ENCODE assay signal across 11 mouse cellular contexts in the genomic region with DNA sequence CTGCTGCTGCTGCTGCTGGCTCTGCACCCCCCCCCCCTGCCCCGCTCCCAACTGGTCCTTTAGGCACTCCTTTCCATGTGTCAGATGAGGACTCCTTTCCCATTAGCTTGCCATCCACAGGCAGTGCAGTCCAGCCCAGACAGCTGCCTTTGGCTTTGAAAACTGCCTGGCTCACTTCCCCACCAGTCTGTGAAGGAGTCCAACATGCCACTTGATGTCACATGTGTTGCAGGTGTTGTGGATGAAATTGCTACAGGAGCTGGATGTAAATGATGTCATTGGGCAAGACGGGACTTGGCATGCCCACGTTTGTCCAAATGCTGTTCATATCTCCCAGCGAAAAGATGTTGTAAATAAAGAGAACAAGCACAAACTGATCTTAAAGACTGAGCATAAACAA. TPM values are rescaled to one million over a fixed set of nuclear protein-coding genes. Genes with fewer than 3 reads are reported as not detected.
DNase-seq lines count a peak whose midpoint lies in the region; ATAC-seq lines count a peak whose summit lies in the region.
"Had no signal": no experiment of that assay in that cellular context is flagged by ENCODE, and none has a peak within 500 bp of the region (broad histone marks: within the 10 kb centered on the region; RNA-seq: fewer than 3 reads in every experiment).

No protein-coding gene starts in this region.

- 0 out of 2 replicates have a peak, but pooled peaks cover 9% of the 10 kb centered on the region for H3K4me1 ChIP-seq in limb, embryonic 15.5 days
- peaks cover 9% of the 10 kb centered on the region; the same call in 1 of the 2 replicates for H3K4me1 ChIP-seq in stomach, embryonic 15.5 days
- H3K4me1 ChIP-seq in hindbrain, embryonic 14.5 days (replicated peaks; ENCODE audit: control insufficient read depth, insufficient read depth, low read length), result no peaks in the 10 kb centered on the region
- H3K4me1 ChIP-seq: embryonic facial prominence, embryonic 12.5 days had no signal

- no peak overlapping the region for H3K4me2 ChIP-seq in limb, embryonic 15.5 days
- H3K4me2 ChIP-seq in stomach, embryonic 15.5 days, result no peak overlapping the region
- H3K4me2 ChIP-seq in hindbrain, embryonic 14.5 days (replicated peaks), result no peak overlapping the region
- H3K4me2 ChIP-seq: embryonic facial prominence, embryonic 12.5 days had no signal

- WGBS in limb, embryonic 15.5 days, result 67% methylated on average over 4 of the region's 4 CpGs
- 63% methylated on average over 4 of the region's 4 CpGs for WGBS in stomach, embryonic 15.5 days
- WGBS in hindbrain, embryonic 14.5 days, result 88% methylated on average over 4 of the region's 4 CpGs

- H3K27me3 ChIP-seq in limb, embryonic 15.5 days, result no peaks in the 10 kb centered on the region
- no peaks in the 10 kb centered on the region for H3K27me3 ChIP-seq in stomach, embryonic 15.5 days (replicated peaks)
- H3K27me3 ChIP-seq in hindbrain, embryonic 14.5 days (ENCODE audit: control insufficient read depth, insufficient read depth, low read length), result no peaks in the 10 kb centered on the region
- H3K27me3 ChIP-seq: embryonic facial prominence, embryonic 12.5 days had no signal

- H3K9me3 ChIP-seq in limb, embryonic 15.5 days, result no peaks in the 10 kb centered on the region
- no peaks in the 10 kb centered on the region for H3K9me3 ChIP-seq in stomach, embryonic 15.5 days
- no peaks in the 10 kb centered on the region for H3K9me3 ChIP-seq in hindbrain, embryonic 14.5 days (ENCODE audit: control insufficient read depth, low read length)
- H3K9me3 ChIP-seq: embryonic facial prominence, embryonic 12.5 days had no signal

- peak; percentile 8 for DNase-seq in urinary bladder, postnatal 14 days (ENCODE audit: low spot score)
- DNase-seq in urinary bladder, adult 18-20 months (ENCODE audit: low spot score in 2 of 2), result no peak
- peak; percentile 74 for DNase-seq in gastrocnemius, postnatal 14 days
- no peak for DNase-seq in frontal cortex, adult 2 months (ENCODE audit: extremely low spot score in 1 of 2, low spot score in 1 of 2)
- no peak for DNase-seq in cerebellum, adult 9-11 months
- DNase-seq in hindbrain, embryonic 14.5 days (ENCODE audit: low spot score), result no peak
- DNase-seq: kidney, adult 18-20 months; layer of hippocampus, postnatal 36 days had no signal

- H3K36me3 ChIP-seq in limb, embryonic 15.5 days, result no peaks in the 10 kb centered on the region
- H3K36me3 ChIP-seq in stomach, embryonic 15.5 days, result no peaks in the 10 kb centered on the region
- no peaks in the 10 kb centered on the region for H3K36me3 ChIP-seq in hindbrain, embryonic 14.5 days (replicated peaks; ENCODE audit: control insufficient read depth, insufficient read depth)
- H3K36me3 ChIP-seq: embryonic facial prominence, embryonic 12.5 days had no signal

- intact Hi-C loops in gastrocnemius, postnatal 14 days (cut with DNase I; ENCODE audit: low total_unique reads), result no loop called here

- H3K9ac ChIP-seq in limb, embryonic 15.5 days, result no peak overlapping the region
- no peak overlapping the region for H3K9ac ChIP-seq in stomach, embryonic 15.5 days
- no peak overlapping the region for H3K9ac ChIP-seq in hindbrain, embryonic 14.5 days
- H3K9ac ChIP-seq: embryonic facial prominence, embryonic 12.5 days had no signal

- ATAC-seq in limb, embryonic 15.5 days (ENCODE audit: insufficient number of reproducible peaks, low FRiP score, low TSS enrichment, low read depth), result peak; percentile 61
- no peak for ATAC-seq in stomach, embryonic 15.5 days (ENCODE audit: insufficient read depth, low FRiP score, low read depth)
- no peak for ATAC-seq in hindbrain, embryonic 14.5 days (ENCODE audit: low FRiP score)

- no peak overlapping the region for H3K27ac ChIP-seq in limb, embryonic 15.5 days
- peak overlapping the region; percentile 16; the same call in 1 of the 2 replicates for H3K27ac ChIP-seq in stomach, embryonic 15.5 days
- no peak overlapping the region for H3K27ac ChIP-seq in hindbrain, embryonic 14.5 days
- H3K27ac ChIP-seq: embryonic facial prominence, embryonic 12.5 days had no signal

- no peak overlapping the region for H3K4me3 ChIP-seq in limb, embryonic 15.5 days
- H3K4me3 ChIP-seq in stomach, embryonic 15.5 days (replicated peaks), result no peak overlapping the region
- H3K4me3 ChIP-seq in hindbrain, embryonic 14.5 days (replicated peaks; ENCODE audit: low read length), result no peak overlapping the region
- H3K4me3 ChIP-seq: embryonic facial prominence, embryonic 12.5 days had no signal

RNA-seq across cellular contexts. Expression of a gene that starts 56.0 kb away (rescaled TPM):
- 10 to 100 TPM; 35.2 to 62.4 TPM for total RNA-seq in gastrocnemius, postnatal 14 days (2021)
- 51.1 and 52.7 TPM in 2 replicates for polyA plus RNA-seq in limb, embryonic 15.5 days (2015; fragmentation: Nextera tagmentation; extraction: Ambion mirVana)
- 45.7 and 56.6 TPM in 2 replicates for polyA plus RNA-seq in stomach, embryonic 15.5 days (2015; fragmentation: Nextera tagmentation; extraction: Ambion mirVana)
- polyA plus RNA-seq in frontal cortex, adult 2 months (2012; rRNA removed), result 29.4 and 31.8 TPM in 2 replicates
- polyA plus RNA-seq in hindbrain, embryonic 14.5 days (2014; fragmentation: Nextera tagmentation; extraction: Ambion mirVana), result 41.1 and 58.7 TPM in 2 replicates

Comparison
In these comparisons a context has a peak if more than half of its experiments do, and no peak if none do; other contexts are left out.
1. DNase-seq: peak in urinary bladder, postnatal 14 days (single experiment) and gastrocnemius, postnatal 14 days (single experiment); none in urinary bladder, adult 18-20 months (0 of 2), frontal cortex, adult 2 months (0 of 2), cerebellum, adult 9-11 months (single experiment) and hindbrain, embryonic 14.5 days (single experiment).